Mouse (Mus musculus): ENCODE measurements around the gene Rasa4.

DNA sequence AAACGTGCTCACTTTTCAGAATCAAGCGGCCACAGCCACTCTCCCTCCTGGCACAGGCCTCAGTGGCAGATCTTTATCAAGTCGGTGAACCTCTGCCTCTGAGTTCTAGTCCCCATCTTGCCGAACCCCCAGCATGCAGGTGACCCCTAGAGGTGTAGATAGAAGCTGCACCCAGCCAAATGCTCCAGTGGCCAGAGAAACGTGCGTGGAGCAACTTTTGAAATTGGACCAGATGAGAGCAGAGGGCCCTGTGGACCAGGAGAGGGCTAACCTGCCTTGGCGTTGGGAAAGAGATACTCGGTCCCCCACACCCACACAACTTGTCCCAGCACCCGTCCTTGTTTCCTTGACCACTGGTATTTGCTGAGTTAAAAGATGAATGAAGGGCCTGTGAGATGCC is 38.3 kb upstream of the Rasa4 start:
- TF ChIP-seq POLR2A (IDR thresholded peaks at IDR 0.05; ENCODE audit: control insufficient read depth, low read depth, low read length) (no peak), CTCF (IDR thresholded peaks at IDR 0.05; ENCODE audit: control insufficient read depth, insufficient read depth, insufficient replicate concordance, low read depth, low read length) (no peak; the same call in 1 of the 2 replicates)

Measured in testis, adult 2 months (tissue).